Mouse (Mus musculus) midbrain, embryonic 11.5 days (tissue): ENCODE data around the gene Hspg2. TPM values are rescaled to one million over a fixed set of nuclear protein-coding genes. Genes with fewer than 3 reads are reported as not detected.

Experiments
- ATAC-seq: fragments of 200-750 bp; cut with Nextera tagmentation; 2 replicates; pipeline ENCODE4 v1.8.0; 2017; ENCODE audit warnings: moderate TSS enrichment, moderate library complexity; ENCODE audit not compliant: low FRiP score
- DNase-seq: peaks from one replicate; pipeline ENCODE4 v3.0.0; 2015; ENCODE audit warnings: low spot score; ENCODE audit errors: missing footprints
- H3K27ac ChIP-seq: fragments of 300-500 bp; sonication (generic); 2 replicates; pipeline ENCODE4 v1.5.1; 2014; ENCODE audit warnings: low read depth, low read length
- H3K27me3 ChIP-seq: fragments of 300-500 bp; sonication (generic); 2 replicates; pipeline ENCODE4 v1.6.1; 2014; ENCODE audit warnings: mild to moderate bottlenecking, low read length, moderate library complexity, mixed read lengths; ENCODE audit not compliant: control insufficient read depth, insufficient read depth
- H3K36me3 ChIP-seq: fragments of 300-500 bp; sonication (generic); 2 replicates; pipeline ENCODE4 v1.6.1; 2014; ENCODE audit warnings: mild to moderate bottlenecking, low read length, moderate library complexity, mixed read lengths; ENCODE audit not compliant: control insufficient read depth, insufficient read depth
- H3K4me1 ChIP-seq: fragments of 300-500 bp; sonication (generic); 2 replicates; pipeline ENCODE4 v1.6.1; 2014; ENCODE audit warnings: low read length; ENCODE audit not compliant: control insufficient read depth, insufficient read depth
- H3K4me2 ChIP-seq: fragments of 300-500 bp; sonication (generic); 2 replicates; pipeline ENCODE4 v1.6.1; 2014; ENCODE audit warnings: mild to moderate bottlenecking, moderate library complexity
- H3K4me3 ChIP-seq: fragments of 300-500 bp; sonication (generic); 2 replicates; pipeline ENCODE4 v1.5.1; 2014; ENCODE audit warnings: low read depth, low read length
- H3K9ac ChIP-seq: fragments of 300-500 bp; sonication (generic); 2 replicates; pipeline ENCODE4 v1.6.1; 2014; ENCODE audit warnings: low read length
- H3K9me3 ChIP-seq: fragments of 300-500 bp; sonication (generic); 2 replicates; pipeline ENCODE4 v1.6.1; 2016; ENCODE audit warnings: low read length; ENCODE audit not compliant: control insufficient read depth
- WGBS: fragments of 180-500 bp; shearing (Covaris S2); extraction: QIAGEN DNeasy Blood & Tissue Kit; methylation state at CpG from one replicate; pipeline ENCODE4 v1.1.7; 2014; 5-methylcytosine and 5-hydroxymethylcytosine counted together
- polyA plus RNA-seq: library from polyadenylated mRNA; unstranded; fragments of >200 nt; fragmentation: Nextera tagmentation; extraction: Ambion mirVana; gene quantifications from 2 replicates; pipeline ENCODE4 v1.2.1, GENCODE M21; 2014

Gene Hspg2
- polyA plus RNA-seq, 1 experiment from 2014 or later = 11.2 TPM

- Histone ChIP-seq H3K4me3 (no peak overlapping the region), H3K9me3 (no peaks in the 10 kb centered on the region), H3K36me3 (no peaks in the 10 kb centered on the region), H3K4me1 (no peaks in the 10 kb centered on the region), H3K27ac (no peak overlapping the region), H3K4me2 (no peak overlapping the region), H3K9ac (no peak overlapping the region), H3K27me3 (no peaks in the 10 kb centered on the region)
- no peak for ATAC-seq
- no peak for DNase-seq
- 87% methylated on average over 10 of the region's 10 CpGs for WGBS
These were observed 33.6 kb downstream of the Hspg2 start for GRCm38 (mm10) chr4:137502183-137502582.

- H3K27ac ChIP-seq = no peak overlapping the region
- no peak overlapping the region for H3K4me2 ChIP-seq
- H3K27me3 ChIP-seq = no peaks in the 10 kb centered on the region
- H3K36me3 ChIP-seq = no peaks in the 10 kb centered on the region
- 85% methylated on average over 7 of the region's 7 CpGs for WGBS
- H3K4me1 ChIP-seq = no peaks in the 10 kb centered on the region
- no peaks in the 10 kb centered on the region for H3K9me3 ChIP-seq
- H3K4me3 ChIP-seq = no peak overlapping the region
- no peak overlapping the region for H3K9ac ChIP-seq
- ATAC-seq = no peak
- no peak for DNase-seq
These were observed 34.2 kb downstream of the Hspg2 start for GRCm38 (mm10) chr4:137502801-137503200.

- Histone ChIP-seq H3K9me3 (no peaks in the 10 kb centered on the region), H3K27ac (no peak overlapping the region)
These were observed 35.0 kb downstream of the Hspg2 start for GRCm38 (mm10) chr4:137503509-137503971.

GRCm38 (mm10) chr4:137506629-137507028, 38.1 kb downstream of the Hspg2 start:
- no peaks in the 10 kb centered on the region for H3K9me3 ChIP-seq
- 95% methylated on average over 10 of the region's 10 CpGs for WGBS
- ATAC-seq (no peak), DNase-seq (no peak)
- no peak overlapping the region for H3K27ac ChIP-seq
- H3K4me3 ChIP-seq = no peak overlapping the region
- H3K4me2 ChIP-seq = no peak overlapping the region
- no peaks in the 10 kb centered on the region for H3K27me3 ChIP-seq
- no peaks in the 10 kb centered on the region for H3K4me1 ChIP-seq
- H3K36me3 ChIP-seq = no peaks in the 10 kb centered on the region
- no peak overlapping the region for H3K9ac ChIP-seq

More at GRCm38 (mm10) chr4:137503509-137503971, 35.0 kb downstream of the Hspg2 start:
- no peak for DNase-seq
- Histone ChIP-seq H3K36me3 (no peaks in the 10 kb centered on the region), H3K27me3 (no peaks in the 10 kb centered on the region), H3K4me2 (no peak overlapping the region), H3K4me3 (no peak overlapping the region), H3K9ac (no peak overlapping the region), H3K4me1 (no peaks in the 10 kb centered on the region)
- no peak for ATAC-seq
- 82% methylated on average over 6 of the region's 6 CpGs for WGBS

GRCm38 (mm10) chr4:137509528-137509927, 41.0 kb downstream of the Hspg2 start:
- Histone ChIP-seq H3K36me3 (no peaks in the 10 kb centered on the region), H3K27me3 (no peaks in the 10 kb centered on the region), H3K9me3 (no peaks in the 10 kb centered on the region), H3K4me3 (no peak overlapping the region), H3K27ac (no peak overlapping the region), H3K9ac (no peak overlapping the region), H3K4me1 (no peaks in the 10 kb centered on the region), H3K4me2 (no peak overlapping the region)
- DNase-seq (no peak), ATAC-seq (no peak)
- 92% methylated on average over 9 of the region's 9 CpGs for WGBS

- H3K27ac ChIP-seq = no peak overlapping the region
- H3K4me3 ChIP-seq = no peak overlapping the region
- H3K4me2 ChIP-seq = no peak overlapping the region
- no peaks in the 10 kb centered on the region for H3K9me3 ChIP-seq
- no peaks in the 10 kb centered on the region for H3K27me3 ChIP-seq
- no peak overlapping the region for H3K9ac ChIP-seq
- ATAC-seq = no peak
- H3K4me1 ChIP-seq = no peaks in the 10 kb centered on the region
- DNase-seq = no peak
- 92% methylated on average over 15 of the region's 15 CpGs for WGBS
- no peaks in the 10 kb centered on the region for H3K36me3 ChIP-seq
These were observed 41.6 kb downstream of the Hspg2 start for GRCm38 (mm10) chr4:137510021-137510696.

- H3K27ac ChIP-seq = no peak overlapping the region
- no peak overlapping the region for H3K4me2 ChIP-seq
- 0 out of 2 replicates have a peak, but pooled peaks cover 3% of the 10 kb centered on the region for H3K36me3 ChIP-seq
- DNase-seq (no peak), ATAC-seq (no peak)
- 93% methylated on average over 6 of the region's 6 CpGs for WGBS
- H3K4me1 ChIP-seq = no peaks in the 10 kb centered on the region
- H3K4me3 ChIP-seq = no peak overlapping the region
- H3K27me3 ChIP-seq = no peaks in the 10 kb centered on the region
- H3K9ac ChIP-seq = no peak overlapping the region
- no peaks in the 10 kb centered on the region for H3K9me3 ChIP-seq
These were observed 44.3 kb downstream of the Hspg2 start for GRCm38 (mm10) chr4:137512897-137513296.

- ATAC-seq (no peak), DNase-seq (no peak)
- Histone ChIP-seq H3K27me3 (no peaks in the 10 kb centered on the region), H3K4me2 (no peak overlapping the region), H3K36me3 (0 out of 2 replicates have a peak, but pooled peaks cover 5% of the 10 kb centered on the region), H3K9ac (no peak overlapping the region), H3K4me1 (no peaks in the 10 kb centered on the region), H3K4me3 (no peak overlapping the region), H3K27ac (no peak overlapping the region), H3K9me3 (no peaks in the 10 kb centered on the region)
- 86% methylated on average over 36 of the region's 36 CpGs for WGBS
These were observed 49.6 kb downstream of the Hspg2 start for GRCm38 (mm10) chr4:137517989-137518691.

- Histone ChIP-seq H3K27me3 (no peaks in the 10 kb centered on the region), H3K36me3 (0 out of 2 replicates have a peak, but pooled peaks cover 5% of the 10 kb centered on the region), H3K4me1 (no peaks in the 10 kb centered on the region), H3K4me2 (no peak overlapping the region), H3K4me3 (no peak overlapping the region), H3K9me3 (no peaks in the 10 kb centered on the region), H3K27ac (no peak overlapping the region), H3K9ac (no peak overlapping the region)
- DNase-seq (no peak), ATAC-seq (no peak)
- WGBS = 88% methylated on average over 14 of the region's 14 CpGs
These were observed 50.2 kb downstream of the Hspg2 start for GRCm38 (mm10) chr4:137518746-137519145.
